Mouse (Mus musculus) kidney, adult 2 months (tissue): Measurements from ENCODE around the gene Cnnm2. TPM values are rescaled to one million over a fixed set of nuclear protein-coding genes. Genes with fewer than 3 reads are reported as not detected.
A peak's percentile ranks its signal among the peaks of the same experiment; 100 is the strongest.

Experiments used
- DNase-seq: peaks from one replicate; pipeline ENCODE4 v3.0.0; 2021
- H3K27ac ChIP-seq: fragments of 200-500 bp; 2 replicates; pipeline ENCODE4 v1.5.1; 2012; ENCODE audit warnings: low read depth, low read length, control low read depth, inconsistent platforms; ENCODE audit not compliant: insufficient read depth
- H3K27me3 ChIP-seq: fragments of 200-500 bp; replicated peaks from 2 replicates; pipeline ENCODE4 v1.6.1; 2012; ENCODE audit warnings: mild to moderate bottlenecking, moderate library complexity, low read length, inconsistent platforms; ENCODE audit not compliant: control insufficient read depth, insufficient read depth
- H3K36me3 ChIP-seq: fragments of 200-500 bp; 2 replicates; pipeline ENCODE4 v1.6.1; 2012; ENCODE audit warnings: mild to moderate bottlenecking, moderate library complexity, low read length, inconsistent platforms; ENCODE audit not compliant: control insufficient read depth, insufficient read depth
- H3K4me1 ChIP-seq: fragments of 200-500 bp; 2 replicates; pipeline ENCODE4 v1.6.1; 2011; ENCODE audit warnings: low read length; ENCODE audit not compliant: control insufficient read depth, insufficient read depth
- H3K4me3 ChIP-seq: fragments of 200-500 bp; 2 replicates; pipeline ENCODE4 v1.5.1; 2011; ENCODE audit warnings: mild to moderate bottlenecking, low read depth, low read length, control low read depth; ENCODE audit not compliant: insufficient read depth
- CTCF ChIP-seq: fragments of 200-500 bp; conservative IDR thresholded peaks from 2 replicates; pipeline ENCODE4 v1.5.1; 2011; ENCODE audit warnings: low read depth, mild to moderate bottlenecking, control low read depth, low read length, moderate library complexity, mixed read lengths; ENCODE audit not compliant: insufficient read depth, insufficient read length
- POLR2A ChIP-seq: fragments of 200-500 bp; IDR thresholded peaks from one replicate; pipeline ENCODE4 v1.6.1; 2011; ENCODE audit warnings: low read depth, low read length, control low read depth
- WGBS: fragments of 180-500 bp; shearing (Covaris S2); methylation state at CpG from one replicate; pipeline ENCODE4 v1.1.7; 2018; 5-methylcytosine and 5-hydroxymethylcytosine counted together
- polyA plus RNA-seq: library from polyadenylated mRNA; depleted of rRNA; stranded (reverse); fragments of >200 nt; gene quantifications from 2 replicates; pipeline ENCODE4 v1.2.3, GENCODE M21; 2012

Cnnm2 gene
- polyA plus RNA-seq, 1 experiment, result 26.4 TPM

GRCm38 (mm10) chr19:46857277-46857989, 96.0 kb downstream of the Cnnm2 start:
- Histone ChIP-seq H3K36me3 (no peaks in the 10 kb centered on the region), H3K4me1 (peaks cover 6% of the 10 kb centered on the region; the same call in 1 of the 2 replicates), H3K27me3 (no peaks in the 10 kb centered on the region), H3K27ac (peak overlapping the region; percentile 6; the same call in 1 of the 2 replicates), H3K4me3 (no peak overlapping the region)
- 55% methylated on average over 9 of the region's 9 CpGs for WGBS
- TF ChIP-seq CTCF, result peak; percentile 66
- TF ChIP-seq POLR2A, result no peak
- DNase-seq, result peak; percentile 58

GRCm38 (mm10) chr19:46858200-46858599, 96.8 kb downstream of the Cnnm2 start:
- H3K4me1 ChIP-seq, result peaks cover 6% of the 10 kb centered on the region; the same call in 1 of the 2 replicates

GRCm38 (mm10) chr19:46862556-46862955, 101.2 kb downstream of the Cnnm2 start:
- Histone ChIP-seq H3K4me1 (peaks cover under 1% of the 10 kb centered on the region; the same call in 1 of the 2 replicates), H3K4me3 (no peak overlapping the region), H3K27me3 (no peaks in the 10 kb centered on the region), H3K27ac (no peak overlapping the region), H3K36me3 (no peaks in the 10 kb centered on the region)
- no peak for DNase-seq
- 49% methylated on average over 3 of the region's 3 CpGs for WGBS
- TF ChIP-seq CTCF, result no peak

More at GRCm38 (mm10) chr19:46858200-46858599, 96.8 kb downstream of the Cnnm2 start:
- 88% methylated on average over 7 of the region's 7 CpGs for WGBS
- H3K4me3 ChIP-seq, result no peak overlapping the region
- DNase-seq, result no peak
- no peaks in the 10 kb centered on the region for H3K27me3 ChIP-seq
- H3K27ac ChIP-seq, result no peak overlapping the region
- no peak for TF ChIP-seq CTCF
- TF ChIP-seq POLR2A, result no peak
- H3K36me3 ChIP-seq, result no peaks in the 10 kb centered on the region

GRCm38 (mm10) chr19:46863236-46863927, 102.0 kb downstream of the Cnnm2 start:
- H3K4me3 ChIP-seq, result no peak overlapping the region
- TF ChIP-seq POLR2A (no peak), CTCF (no peak)
- H3K4me1 ChIP-seq, result no peaks in the 10 kb centered on the region
- H3K36me3 ChIP-seq, result no peaks in the 10 kb centered on the region
- no peak for DNase-seq
- no peaks in the 10 kb centered on the region for H3K27me3 ChIP-seq
- no peak overlapping the region for H3K27ac ChIP-seq
- 88% methylated on average over 17 of the region's 17 CpGs for WGBS

- no peak overlapping the region for H3K4me3 ChIP-seq
- no peak for DNase-seq
- TF ChIP-seq POLR2A (no peak), CTCF (no peak)
- no peaks in the 10 kb centered on the region for H3K36me3 ChIP-seq
- H3K27me3 ChIP-seq, result no peaks in the 10 kb centered on the region
- H3K27ac ChIP-seq, result no peak overlapping the region
- no peaks in the 10 kb centered on the region for H3K4me1 ChIP-seq
- 73% methylated on average over 6 of the region's 6 CpGs for WGBS
Observed at GRCm38 (mm10) chr19:46864079-46864478, 102.7 kb downstream of the Cnnm2 start.

GRCm38 (mm10) chr19:46864731-46865331, 103.4 kb downstream of the Cnnm2 start:
- H3K36me3 ChIP-seq, result no peaks in the 10 kb centered on the region
- no peak overlapping the region for H3K4me3 ChIP-seq
- H3K4me1 ChIP-seq, result no peaks in the 10 kb centered on the region
- TF ChIP-seq POLR2A (no peak), CTCF (no peak)
- no peaks in the 10 kb centered on the region for H3K27me3 ChIP-seq
- no peak overlapping the region for H3K27ac ChIP-seq
- DNase-seq, result no peak
- WGBS, result 59% methylated on average over 6 of the region's 6 CpGs

GRCm38 (mm10) chr19:46865381-46865780, 104.0 kb downstream of the Cnnm2 start:
- WGBS, result 76% methylated on average over 4 of the region's 4 CpGs
- Histone ChIP-seq H3K4me1 (no peaks in the 10 kb centered on the region), H3K4me3 (no peak overlapping the region), H3K27ac (no peak overlapping the region), H3K27me3 (no peaks in the 10 kb centered on the region), H3K36me3 (no peaks in the 10 kb centered on the region)
- TF ChIP-seq POLR2A, result no peak
- TF ChIP-seq CTCF, result no peak
- no peak for DNase-seq
